Mouse (Mus musculus) B cell, adult 67 days (primary cell): Measurements from ENCODE around the gene Gm35315. TPM values are rescaled to one million over a fixed set of nuclear protein-coding genes. Genes with fewer than 3 reads are reported as not detected.

Experiments
- total RNA-seq, 2 experiments: library from RNA; stranded (reverse); gene quantifications; 4 replicates each; pipeline ENCODE4 v1.2.4; 2023

The Gm35315 gene
- total RNA-seq, result under 1 TPM; 0.50 to 0.90 TPM

DNA sequence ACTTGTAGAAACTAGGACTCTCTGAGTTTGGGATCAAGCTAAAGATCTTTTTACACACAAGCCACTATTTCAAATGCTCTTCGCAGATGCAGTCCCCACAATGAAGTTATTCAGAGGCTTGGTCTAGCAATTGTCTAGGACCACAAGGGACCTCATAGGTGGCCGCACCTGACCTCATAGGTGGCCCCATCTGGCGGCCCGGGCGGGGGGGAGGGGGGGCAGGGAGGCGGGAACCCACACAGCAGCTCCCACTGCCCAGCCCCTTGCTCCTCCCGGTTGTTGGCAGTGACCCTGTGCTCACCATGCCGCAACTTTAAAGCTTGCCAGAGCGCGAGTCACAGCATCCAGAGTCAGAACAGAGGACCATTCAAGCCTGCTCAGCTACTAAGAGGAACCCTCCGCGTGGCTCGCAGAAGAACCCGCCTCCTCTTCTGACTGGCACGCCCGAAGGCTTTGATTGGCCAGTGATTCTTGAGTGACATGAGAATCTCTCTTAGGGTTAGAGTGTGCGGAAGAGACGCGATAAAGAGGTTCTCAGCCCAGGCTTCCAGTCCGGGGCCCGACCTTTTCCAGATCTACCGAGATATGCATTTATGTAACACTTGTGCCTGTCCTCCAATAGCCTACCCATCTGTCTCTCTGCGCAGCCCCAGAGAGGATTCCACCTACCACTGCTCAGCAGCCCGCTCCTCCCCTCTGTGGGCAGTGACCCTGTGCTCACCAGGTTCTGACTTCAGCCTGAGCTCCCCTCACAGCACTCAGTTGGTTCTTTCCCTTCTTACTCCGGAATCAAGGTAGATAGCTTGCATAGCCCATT, at the start of gene Gm35315:
Gm35315 (minus strand) TSS at position 391 of the 817 bp plus-strand sequence.

DNA sequence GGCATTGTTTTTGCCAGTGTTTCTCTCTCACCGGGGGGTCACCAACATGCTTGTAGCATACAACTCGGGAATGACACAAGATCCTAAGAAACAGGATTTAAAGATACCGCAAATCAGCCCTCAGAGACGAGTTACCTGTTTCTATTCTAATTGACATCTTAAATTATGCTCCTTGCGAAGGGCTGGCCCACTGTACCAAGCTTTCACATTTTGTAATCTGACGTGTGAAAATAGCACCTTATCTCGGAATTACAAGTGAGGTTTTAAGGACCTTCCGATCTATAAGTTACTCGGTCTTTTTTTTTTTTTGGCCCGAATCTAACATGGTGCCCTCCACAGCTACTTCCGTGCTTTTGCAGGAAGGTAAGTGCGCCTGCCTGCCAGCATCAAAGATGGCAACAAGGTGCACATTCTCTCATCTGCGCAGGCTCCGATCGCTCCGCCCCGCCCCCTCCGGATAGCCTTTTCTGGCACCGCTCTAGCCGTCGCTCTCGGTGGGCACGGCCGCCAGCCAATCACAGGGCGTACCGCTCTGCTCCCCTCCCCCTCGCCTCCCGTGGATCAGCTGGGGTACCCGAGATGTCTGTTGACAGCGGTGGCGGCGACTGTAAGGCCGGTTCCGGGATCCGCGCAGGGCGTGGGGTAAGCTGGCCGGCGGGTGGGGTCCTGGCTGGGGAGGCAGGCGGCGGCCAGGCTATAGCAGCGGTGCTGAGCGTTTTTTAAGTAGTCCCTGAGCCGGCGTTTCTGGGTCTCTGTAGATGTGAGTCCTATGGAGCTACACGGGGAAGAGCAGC, 41.3 kb upstream of the Gm35315 start, which contains the start of gene Chfr:
Chfr (plus strand) TSS at position 550 of the 794 bp plus-strand sequence.

DNA sequence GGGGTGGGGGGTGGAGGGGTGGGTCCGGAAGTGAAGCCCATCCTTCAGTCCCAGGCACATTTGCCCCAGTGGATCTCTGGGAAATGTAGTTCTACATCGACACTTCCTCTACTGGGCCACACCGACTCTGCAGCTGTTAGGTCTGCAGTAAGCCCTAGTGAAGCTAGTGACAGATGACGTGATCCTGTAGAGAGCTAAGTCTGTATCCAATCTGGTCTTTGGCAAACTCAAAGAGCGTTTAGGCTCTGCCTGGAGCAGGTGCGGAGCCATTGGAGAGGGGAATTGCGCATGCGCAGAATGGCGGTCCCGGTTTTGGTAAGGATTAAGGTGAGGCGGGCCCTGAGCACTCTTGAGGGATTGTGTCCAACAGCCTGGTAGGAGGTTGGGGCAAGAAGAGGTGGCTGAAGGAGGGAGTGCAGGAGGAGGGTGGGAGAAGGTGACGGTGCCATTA, 15.8 kb upstream of the Gm35315 start, which contains the start of gene Zfp605:
Zfp605 (plus strand) TSS at position 102 of the 451 bp plus-strand sequence.

DNA sequence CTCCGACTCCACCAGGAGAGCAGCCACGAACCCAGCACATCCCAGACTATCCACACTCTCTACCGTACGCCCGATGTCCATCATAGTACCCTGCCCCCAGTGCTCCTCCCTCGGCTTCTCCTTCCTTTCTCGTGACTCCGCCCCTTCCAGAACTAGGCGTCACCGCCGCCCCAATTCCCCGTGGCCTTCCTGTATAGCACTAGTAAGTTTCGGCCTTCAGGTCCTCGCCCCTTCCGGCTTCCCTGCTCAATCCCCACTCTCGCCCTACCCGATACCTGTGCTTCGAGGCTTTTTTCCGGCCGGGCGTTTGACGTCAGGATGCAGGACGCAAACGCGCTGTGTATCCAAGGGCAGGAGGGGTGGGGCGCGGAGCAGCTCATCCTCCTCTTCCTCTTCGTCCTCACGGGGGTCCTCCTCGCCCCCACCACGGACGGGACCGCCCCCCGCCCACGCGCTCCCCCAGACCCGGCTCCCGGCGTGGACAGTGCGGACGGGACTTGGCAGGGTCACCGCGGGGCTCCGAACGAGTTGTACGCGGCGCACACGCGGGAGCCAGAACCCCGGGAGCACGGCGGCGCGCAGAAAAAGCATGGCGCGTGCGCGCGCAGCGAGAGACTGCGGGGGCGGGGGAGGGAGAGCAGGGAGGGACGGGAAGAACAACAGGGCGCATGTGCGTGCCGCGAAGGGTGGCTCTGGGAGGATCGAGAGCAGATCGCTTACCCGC, 13.5 kb upstream of the Gm35315 start, which contains the start of gene Gtpbp6:
Gtpbp6 (minus strand) TSS at position 617 of the 724 bp plus-strand sequence.

DNA sequence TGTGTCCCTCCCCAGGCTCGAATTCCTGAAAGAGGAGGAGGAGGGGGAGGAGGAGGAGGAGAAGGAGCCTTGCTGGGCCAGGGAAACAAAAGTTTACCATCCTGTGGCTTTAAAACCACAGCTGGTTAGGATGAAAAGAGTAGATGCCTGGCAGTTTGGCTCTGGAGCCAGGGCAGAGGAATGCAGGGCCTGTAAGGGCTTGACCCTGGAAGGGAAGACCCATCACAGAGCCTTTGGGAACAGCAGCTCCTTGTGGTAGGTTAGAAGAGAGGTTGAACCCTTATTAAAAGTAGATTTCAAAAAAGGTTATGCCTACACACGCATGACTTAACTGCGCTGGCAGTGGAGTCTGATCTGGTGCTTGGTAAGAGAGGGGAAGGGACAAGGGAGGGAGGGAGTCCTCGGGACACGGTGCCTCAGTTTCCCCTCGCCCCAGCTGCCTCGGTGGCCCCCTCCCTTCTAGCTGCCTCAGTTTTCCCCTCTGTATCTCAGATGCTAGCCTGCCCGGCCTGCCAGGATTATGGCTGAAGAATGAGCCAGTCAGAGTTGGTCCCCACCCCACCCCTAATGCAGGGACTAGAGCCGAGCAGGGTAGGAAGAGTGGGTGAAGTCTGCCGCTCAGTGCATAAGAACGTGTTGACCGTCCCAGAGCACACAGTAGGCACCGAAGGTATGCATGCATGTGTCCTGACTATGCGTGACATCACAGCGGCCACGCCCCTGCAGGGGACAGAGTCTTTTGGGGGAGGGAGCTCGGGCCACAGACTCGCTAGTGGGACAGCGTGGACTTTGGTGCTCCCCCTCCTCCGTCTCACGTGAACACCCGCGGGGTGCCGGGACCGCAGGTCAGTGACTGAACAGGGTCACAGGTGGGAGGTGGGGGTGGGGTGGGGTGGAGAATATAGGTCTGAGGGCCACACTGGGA, 5.7 kb upstream of the Gm35315 start, which contains the start of gene Plcxd1:
Plcxd1 (plus strand) TSS at position 314 of the 925 bp plus-strand sequence.

DNA sequence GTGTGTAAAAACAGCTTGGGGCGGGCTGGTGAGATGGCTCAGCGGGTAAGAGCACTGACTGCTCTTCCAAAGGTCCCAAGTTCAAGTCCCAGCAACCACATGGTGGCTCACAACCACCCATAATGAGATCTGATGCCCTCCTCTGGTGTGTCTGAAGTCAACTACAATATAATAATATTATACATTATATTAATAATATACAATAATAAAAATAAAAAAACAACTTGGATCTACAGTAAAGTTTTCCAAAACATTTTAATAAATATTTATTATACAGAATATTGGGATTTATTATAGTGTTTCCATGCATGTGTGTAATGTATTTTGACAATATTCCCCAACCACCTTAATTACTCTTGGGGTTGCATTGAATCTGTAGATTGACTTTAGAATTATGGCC, 21.8 kb downstream of the Gm35315 start, which contains the start of gene Gm17655:
Gm17655 (minus strand) TSS at position 101 of the 400 bp plus-strand sequence.

Other genes with a start within 250 kb of the Gm35315 start
- gene Gm15446, start 171.0 kb downstream of the Gm35315 start, total RNA-seq, result 10 to 100 TPM; 30.1 to 36.1 TPM
- gene Zfp932, start 97.9 kb downstream of the Gm35315 start, total RNA-seq, result 10 to 100 TPM; 42.9 to 50.0 TPM
- gene Gm17655, start 21.9 kb downstream of the Gm35315 start, total RNA-seq, result 10 to 100 TPM; 16.5 to 18.5 TPM
- 1 to 10 TPM; 1.3 to 2.2 TPM for gene Plcxd1, start 5.5 kb upstream of the Gm35315 start, total RNA-seq
- 100 to 1,000 TPM; 147 to 151 TPM for gene Gtpbp6, start 13.8 kb upstream of the Gm35315 start, total RNA-seq
- 10 to 100 TPM in 1 of 2 experiments, 1 to 10 TPM in 1; 9.7 to 10.9 TPM for gene Zfp605, start 15.7 kb upstream of the Gm35315 start, total RNA-seq
- 100 to 1,000 TPM in 1 of 2 experiments, 10 to 100 TPM in 1; 91.1 to 105 TPM for gene Chfr, start 41.4 kb upstream of the Gm35315 start, total RNA-seq
- 10 to 100 TPM; 38.2 to 39.1 TPM for gene Golga3, start 82.3 kb upstream of the Gm35315 start, total RNA-seq
- gene Ankle2, start 136.6 kb upstream of the Gm35315 start, total RNA-seq, result 100 to 1,000 TPM in 1 of 2 experiments, 10 to 100 TPM in 1; 100.0 to 115 TPM
- 10 to 100 TPM; 32.4 to 40.3 TPM for gene Pgam5, start 175.5 kb upstream of the Gm35315 start, total RNA-seq
- 1 to 10 TPM; 2.4 to 4.1 TPM for gene Pxmp2, start 191.8 kb upstream of the Gm35315 start, total RNA-seq
- gene Pole, start 191.9 kb upstream of the Gm35315 start, total RNA-seq, result 10 to 100 TPM in 1 of 2 experiments, 1 to 10 TPM in 1; 8.2 to 10.7 TPM
- not detected for gene P2rx2, start 248.8 kb upstream of the Gm35315 start, total RNA-seq